Mouse (Mus musculus) embryo, embryonic 11.5 days (tissue): ENCODE results near the gene Urb1.

Experiments used
- DNase-seq: peaks from one replicate; pipeline ENCODE4 v3.0.0-alpha.2; 2012; ENCODE audit warnings: low read depth, low spot score

Urb1 gene

DNA sequence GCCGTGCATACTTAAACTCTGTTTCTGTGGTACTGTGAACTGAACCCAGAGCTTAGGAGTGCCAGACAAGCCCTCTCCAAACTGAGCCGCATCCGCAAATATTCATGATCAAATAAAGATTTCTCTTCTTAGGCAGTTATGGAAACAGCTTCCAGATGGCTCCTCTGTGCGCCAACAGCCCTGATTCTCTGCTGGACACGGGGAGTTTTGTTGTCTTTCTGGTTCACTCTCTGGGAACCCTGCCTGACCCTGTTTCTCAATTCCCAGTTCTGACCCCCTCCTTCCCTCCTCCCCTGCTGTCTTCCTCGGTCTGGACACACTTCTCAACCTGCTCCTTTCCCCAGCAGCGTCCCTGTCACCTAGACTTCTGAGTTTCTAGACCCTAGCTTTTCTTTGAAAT, 12.8 kb upstream of the Urb1 start:
- DNase-seq = no peak

DNA sequence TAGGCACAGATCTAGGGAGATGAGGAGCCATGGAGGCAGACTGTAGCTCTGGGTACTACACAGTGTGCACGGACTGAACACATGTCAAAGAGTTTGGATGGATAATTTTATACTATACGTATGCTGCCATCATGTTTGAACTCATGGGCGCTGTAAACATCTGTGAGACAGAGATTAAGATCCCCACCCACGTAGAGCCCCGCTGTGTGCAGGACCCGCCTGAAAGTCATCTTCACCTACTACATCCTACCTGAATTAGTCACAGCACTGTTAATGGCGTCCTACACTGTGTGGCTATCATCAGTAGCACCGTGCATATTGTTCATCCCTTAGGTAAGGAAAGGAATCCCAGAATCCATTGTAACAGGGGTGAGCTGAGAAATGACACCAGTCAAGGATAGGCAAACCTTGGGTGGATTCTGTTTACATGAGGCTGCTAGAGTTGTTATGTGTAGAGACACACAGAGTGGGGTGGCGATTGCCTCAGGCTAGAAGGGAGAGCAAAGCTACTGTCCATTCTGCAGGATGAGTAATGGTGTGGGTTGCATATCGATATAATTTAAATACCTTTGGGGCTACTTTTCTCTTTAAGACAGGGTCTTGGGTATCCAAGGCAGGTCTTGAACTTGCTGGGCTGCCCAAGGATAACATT, 12.2 kb upstream of the Urb1 start:
- DNase-seq = no peak

DNA sequence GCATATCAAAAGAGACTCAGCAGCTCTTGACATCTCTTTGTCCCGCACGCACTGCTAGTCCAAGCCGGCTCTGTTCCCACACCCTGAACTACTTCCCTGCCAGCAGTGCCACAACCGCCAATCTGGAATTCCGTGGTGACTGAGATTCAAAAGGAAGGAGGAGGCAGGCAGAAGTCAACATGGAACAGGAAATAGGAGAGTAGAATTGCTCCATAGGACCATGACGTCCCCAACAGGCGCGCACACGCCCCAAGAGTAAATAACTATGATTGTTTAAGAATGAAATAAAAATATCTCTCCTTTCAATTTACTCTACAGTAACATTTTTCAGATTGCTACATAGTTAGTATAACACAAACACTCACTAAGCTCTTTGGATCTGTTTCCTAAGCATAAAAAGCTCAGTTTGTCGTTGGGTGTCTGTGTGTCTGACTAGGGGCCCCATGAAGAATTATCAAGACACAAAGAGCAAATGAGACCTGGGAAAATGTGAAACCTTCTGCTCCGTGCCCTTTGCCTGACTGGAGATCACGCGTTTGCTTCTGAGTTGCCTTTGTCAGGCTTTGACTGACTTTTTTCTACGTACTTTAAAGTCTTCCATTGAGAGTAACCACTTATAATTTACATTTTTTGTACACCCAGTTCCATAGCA, 11.0 kb upstream of the Urb1 start:
- no peak for DNase-seq

DNA sequence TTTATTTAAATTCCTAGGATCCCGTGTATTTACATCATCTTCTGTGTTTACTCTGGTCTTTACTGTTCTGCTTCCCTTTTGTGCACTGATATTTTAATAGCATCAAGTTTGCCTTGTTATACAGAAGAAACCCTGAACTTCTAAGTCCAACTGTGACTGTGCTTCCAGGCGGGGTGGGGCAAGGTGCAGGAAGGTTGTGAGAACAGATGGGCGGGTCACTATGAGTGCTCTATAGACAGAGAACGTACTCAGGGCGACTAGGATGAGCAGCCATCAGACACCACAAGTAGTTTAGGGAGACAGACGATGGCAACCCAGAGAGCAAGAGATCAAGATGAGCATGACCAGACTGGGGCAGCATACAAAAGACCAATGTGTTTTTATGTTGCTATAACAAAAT, 10.1 kb upstream of the Urb1 start:
- DNase-seq = no peak

DNA sequence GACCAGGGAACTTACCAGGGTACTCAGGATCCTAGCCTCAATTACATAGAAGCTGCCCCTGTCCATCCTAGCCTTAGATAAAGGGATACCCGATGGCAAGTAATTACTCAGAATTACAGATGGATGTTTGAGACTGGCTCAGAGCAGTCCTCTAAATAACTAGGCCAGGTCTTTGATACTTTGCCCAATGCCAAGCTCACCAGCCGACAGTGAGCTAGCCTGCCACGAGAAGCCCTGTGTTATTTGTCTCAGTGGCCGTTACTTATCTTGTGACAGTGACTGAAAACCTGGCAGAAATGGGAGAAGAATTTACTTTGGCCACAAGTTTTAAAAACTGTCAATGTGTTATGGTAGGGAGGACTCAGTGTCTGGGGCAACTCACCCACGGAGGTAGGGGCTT, 1.9 kb upstream of the Urb1 start:
- DNase-seq = no peak

DNA sequence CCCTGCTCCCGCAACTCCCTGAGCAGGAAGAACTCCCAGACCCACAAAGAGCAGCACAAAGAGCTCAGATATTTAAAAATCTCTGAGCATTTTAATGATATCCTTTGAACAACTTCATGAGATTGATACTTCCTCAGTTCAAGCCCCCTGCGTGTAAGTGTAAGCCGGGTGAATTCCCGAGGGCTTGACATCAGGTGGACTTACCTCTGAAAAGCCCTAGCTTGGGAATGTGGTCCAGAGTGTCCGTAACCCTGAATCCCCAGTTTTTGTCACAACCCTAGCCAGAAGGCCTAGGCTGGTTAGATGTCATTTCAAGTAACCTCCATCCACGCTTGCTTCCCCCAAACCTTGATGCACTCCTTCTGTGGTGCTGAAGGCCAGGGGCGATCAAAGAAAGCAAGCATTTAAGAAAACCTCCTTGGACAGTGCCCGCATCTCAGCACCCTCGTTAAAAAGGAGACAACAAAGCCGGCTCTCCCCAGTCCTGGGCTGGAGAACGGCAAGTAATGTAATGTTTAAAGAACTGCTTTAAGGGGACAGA, 573 bp upstream of the Urb1 start:
- DNase-seq = no peak

DNA sequence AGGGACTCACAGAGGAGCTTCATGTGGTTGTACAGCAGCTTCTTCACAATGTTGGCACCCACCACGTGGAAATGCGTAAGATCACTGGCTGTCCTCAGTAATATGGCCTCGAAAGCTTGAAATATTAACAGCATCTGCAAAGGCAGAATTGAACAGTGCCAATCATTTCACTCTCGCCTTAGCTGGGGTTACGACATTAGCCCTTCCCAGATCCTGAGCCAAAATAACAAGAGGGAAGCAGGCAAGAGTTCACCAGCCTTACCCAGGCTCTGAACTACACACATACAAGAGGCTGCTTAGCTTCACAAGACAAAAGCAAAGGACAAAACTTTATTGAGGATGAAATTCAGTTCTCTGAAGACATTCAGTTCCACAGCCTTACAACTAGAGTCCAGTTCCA, 5.7 kb downstream of the Urb1 start:
- no peak for DNase-seq

DNA sequence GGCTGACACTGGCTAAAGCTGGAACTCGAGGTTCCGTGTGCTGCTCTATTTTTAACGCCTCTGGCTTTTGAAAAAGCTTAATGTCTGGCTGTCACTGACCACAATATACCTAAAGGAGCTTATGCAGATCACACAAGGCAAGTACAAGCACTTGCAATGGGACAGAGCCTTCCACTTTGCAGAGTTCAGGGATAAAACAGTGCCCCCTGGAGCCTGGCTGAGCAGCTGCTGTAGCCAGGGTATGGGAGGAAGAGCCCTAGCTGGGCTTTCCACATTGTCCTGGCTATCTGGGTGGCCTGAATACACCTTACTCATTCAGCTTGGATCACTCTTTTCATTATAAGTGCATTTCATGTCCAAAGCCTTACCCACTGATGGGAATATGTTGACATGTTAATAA, 8.3 kb downstream of the Urb1 start:
- DNase-seq = no peak

DNA sequence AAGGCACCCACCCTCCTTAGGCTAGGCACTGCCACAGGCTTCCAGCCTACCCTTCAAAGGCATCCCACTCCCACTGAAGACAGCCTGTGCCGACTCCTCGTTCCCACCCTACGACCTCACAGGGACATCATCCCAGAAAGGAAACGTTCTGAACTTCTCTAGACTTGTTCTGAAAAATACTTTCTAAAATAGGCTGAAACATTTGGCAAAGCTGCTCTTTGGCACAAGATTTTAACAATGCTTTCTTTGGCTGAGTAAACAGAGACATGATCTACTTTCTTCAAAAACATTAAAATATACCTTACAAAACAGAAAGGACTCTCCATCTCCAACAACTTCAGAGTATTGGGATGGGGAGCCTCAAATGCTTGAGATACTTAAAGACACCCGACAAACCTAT, 9.0 kb downstream of the Urb1 start:
- no peak for DNase-seq

DNA sequence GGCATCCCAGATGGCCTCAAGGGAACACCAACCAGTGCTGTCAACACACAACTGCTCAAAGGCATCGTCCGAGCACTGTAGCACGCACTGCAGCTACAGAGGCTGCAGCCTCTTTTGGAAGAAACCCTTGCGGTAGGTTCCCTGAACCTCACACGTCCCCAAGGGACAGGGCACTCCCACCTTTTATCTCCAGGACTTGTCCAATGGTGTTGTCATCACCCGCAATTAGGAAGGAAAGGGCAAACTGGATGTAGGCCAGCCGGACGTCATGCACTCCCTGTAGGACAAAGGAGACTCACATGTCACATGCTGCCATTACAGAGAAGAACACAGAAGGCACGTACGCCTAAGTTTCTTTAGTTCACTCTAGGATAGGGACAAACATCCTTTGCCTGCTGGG, 10.4 kb downstream of the Urb1 start:
- no peak for DNase-seq

DNA sequence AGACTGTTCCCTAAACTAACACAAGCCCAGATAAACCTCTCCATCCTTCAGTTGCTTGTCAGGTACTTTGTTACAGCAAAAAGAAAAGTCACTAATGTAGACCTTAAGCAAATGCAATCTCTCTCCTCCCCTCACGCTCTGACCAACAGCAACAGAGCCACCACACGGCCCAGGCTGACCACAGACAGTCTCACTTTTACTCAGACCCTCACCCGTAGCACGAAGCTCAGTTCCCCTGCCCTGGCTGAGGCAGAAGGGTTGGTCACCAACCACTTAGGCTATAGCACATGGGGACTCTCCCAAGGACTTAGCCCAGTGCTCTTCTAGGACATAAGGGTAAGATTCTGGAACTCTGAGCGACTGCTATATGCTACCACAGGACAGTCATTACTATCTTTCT, 11.4 kb downstream of the Urb1 start:
- no peak for DNase-seq

DNA sequence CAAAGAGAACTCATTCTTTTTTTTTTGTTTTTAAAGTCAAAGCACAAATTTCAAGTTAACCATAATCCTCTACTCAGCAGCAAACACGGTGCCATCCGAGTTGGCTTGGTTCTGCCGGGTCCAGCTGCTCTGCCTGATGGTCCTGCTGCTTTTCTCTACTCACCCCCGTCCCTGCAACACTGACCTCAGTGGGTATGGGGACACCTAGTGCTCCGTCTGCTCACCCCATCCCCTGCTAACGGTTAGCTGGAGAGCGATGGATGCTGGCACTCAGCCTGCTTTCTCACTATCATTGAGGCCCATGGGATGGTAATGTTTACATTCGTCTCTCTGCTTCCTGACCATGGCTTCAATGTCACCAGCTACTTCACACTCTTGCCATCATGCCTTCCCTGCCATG, 11.8 kb downstream of the Urb1 start:
- DNase-seq = no peak

DNA sequence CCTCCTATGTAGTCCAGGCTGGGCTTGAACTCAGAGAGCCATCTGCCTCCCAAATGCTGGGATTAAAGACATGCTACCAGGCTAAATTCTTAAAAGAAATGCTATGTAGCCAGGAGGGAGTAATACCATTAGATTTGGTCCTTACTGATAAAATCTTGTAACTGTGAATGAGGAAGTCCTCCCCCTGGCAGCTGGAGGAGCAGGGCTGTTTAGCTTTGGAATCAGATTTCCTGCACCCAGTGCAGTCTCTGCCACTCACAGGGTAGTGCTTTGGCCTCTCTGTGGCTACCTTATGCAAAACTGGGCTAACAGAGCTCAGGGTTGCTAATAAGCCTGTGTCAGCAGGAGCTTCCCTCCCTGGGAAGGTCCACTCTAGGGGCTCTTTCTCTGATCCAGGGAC, 15.5 kb downstream of the Urb1 start:
- DNase-seq = no peak

DNA sequence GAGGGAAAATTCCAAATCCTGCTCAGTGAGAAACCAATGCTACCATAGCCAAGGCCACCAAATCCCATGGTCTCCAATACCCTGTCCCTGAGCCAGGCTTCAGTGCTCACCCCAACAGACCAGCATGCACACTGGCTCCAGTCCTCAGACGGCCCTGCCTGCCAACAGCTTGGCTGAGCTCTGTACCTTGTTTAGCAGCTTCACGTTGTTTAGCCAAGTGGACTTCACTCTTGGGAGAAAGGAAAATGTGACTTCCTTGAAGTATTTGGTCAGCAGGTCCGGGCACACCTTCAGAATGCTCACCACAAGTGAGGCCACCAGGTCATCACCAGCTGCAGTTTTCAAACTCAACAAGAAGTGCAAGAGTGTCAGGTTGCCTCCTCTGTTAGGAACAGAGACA, 17.7 kb downstream of the Urb1 start:
- DNase-seq = no peak

DNA sequence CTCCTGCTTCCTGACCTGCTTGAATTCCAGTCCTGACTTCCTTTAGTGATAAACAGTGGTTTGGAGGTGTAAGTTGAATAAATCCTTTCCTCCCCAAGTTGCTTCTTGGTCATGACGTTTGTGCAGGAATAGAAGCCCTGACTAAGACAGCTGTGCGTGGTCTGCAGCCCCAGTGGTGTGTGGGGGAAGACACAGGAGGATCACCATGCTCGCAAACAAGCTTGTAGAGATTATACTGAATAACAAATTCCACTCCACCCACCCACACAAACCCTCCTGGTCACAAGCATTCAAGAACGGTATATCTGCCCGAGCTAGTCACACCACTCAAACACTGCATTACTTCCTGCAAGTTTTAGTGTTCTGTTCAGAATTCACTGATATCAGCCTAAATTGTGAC, 18.1 kb downstream of the Urb1 start:
- no peak for DNase-seq

DNA sequence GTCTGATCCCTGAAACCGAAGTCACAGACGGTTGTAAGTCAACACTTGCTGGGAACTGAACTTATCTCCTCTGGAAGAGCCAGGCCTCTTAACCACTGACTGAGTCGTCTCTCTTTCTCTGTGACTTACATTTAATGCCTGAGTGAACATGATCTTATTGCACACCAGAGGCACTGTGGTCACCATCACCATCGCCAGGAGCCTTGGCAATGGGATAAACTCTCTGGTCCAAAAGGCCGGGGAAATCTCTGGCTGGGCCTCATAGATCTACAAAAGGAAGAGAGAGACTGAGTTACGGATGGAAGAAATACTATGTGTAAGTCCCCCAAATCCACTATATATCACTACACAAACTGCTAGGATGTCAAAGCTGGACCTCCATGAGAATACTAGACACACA, 19.3 kb downstream of the Urb1 start:
- DNase-seq = no peak

DNA sequence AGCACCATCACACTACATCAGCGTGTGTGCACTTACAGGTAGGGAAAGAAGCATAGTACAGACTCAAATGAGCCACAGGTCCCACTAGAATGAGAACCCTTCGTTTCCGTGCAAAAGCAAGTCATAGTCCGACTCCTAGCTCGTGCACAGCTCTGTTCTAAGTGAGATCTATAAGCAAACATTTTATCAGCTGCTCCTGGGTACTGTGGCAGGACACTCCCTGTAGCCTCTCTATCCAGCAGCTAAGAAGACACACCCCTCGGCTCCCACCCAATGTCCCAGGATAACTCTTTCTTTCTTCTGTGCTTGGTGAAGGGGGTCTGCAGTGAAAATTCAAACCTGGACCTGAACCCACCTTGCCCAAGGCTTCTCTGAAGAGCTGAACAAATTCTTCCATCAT, 21.6 kb downstream of the Urb1 start:
- DNase-seq = no peak

DNA sequence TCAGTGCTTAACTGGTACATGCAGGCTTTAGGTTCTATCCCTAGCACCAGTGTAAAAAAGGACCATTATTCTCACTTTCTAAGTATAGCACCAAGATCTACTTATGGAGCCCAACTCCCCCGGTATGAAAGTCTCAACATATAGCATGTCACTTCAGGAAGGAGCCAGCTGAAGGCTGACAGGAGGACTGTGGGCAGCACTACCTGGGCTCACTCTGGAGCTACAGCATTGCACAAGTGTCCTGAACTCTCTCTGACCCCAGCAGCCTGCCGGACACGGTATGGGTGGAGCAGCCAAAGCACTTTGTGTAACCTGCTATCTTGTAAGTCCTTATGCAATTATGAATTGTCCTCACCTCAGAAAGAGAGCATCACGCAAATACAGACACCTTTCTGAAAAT, 25.0 kb downstream of the Urb1 start:
- DNase-seq = no peak

DNA sequence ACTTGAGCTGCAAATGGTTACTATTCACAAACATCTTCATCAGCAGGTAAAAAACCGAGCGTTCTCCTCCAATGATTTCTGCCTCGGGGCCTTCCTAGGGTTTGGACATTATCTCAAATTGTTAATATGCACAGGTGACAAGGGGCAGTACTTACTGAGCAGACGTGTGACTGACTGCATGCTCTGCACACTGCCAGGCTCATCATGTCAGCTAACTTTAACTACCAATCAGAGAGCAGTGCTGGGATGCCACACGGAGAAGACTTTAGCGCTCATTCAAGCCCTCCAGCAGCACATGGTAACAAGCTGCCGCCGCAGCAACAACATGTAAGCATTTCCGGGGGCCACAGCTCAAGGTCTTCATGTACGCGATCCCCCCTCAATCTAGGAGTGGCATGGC, 26.9 kb downstream of the Urb1 start:
- DNase-seq = no peak

DNA sequence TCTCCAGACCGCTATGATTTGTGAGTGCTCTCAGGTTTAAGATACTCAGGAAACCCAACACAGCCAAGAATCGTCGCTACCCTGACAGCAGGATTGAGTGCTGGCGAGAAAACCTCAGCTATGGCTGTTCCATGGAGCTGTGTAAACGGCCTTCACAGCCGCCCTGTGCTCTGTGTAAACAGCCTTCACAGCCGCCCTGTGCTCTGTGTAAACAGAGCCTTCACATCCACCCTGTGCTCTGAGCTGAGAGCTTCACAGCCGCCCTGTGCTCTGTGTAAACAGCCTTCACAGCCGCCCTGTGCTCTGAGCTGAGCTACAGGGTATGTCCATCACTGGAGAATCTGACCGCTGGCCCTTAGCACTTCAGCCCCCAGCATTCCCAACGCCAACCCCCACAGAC, 30.4 kb downstream of the Urb1 start:
- no peak for DNase-seq

DNA sequence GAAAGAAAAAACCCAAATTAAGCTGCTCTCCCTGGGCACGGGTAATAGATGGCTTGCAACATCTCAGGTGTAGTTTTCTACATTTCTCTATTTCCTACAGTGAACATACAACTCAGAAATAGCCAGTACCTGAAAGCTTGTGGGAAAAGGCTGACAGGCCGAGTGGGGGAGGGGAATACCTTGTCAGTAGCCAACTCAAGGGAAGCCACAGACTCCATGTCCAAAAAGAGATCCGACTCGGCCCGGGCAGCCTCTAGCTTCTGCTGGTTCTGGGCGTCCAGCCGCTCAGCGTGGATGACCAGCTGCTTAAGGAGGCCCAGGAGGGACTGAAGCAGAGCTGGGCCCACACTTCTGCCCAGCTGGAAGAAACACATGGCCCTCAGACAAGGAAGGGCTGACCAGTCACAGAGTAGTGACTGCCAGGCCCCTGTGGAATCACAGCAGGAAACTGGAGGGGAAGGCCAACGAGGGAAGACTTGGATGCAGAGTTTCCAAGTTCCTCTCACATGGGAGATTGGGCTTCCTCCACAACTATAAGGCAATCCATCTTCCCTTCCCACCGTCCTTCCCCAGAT, 34.2 kb downstream of the Urb1 start:
- DNase-seq = no peak

DNA sequence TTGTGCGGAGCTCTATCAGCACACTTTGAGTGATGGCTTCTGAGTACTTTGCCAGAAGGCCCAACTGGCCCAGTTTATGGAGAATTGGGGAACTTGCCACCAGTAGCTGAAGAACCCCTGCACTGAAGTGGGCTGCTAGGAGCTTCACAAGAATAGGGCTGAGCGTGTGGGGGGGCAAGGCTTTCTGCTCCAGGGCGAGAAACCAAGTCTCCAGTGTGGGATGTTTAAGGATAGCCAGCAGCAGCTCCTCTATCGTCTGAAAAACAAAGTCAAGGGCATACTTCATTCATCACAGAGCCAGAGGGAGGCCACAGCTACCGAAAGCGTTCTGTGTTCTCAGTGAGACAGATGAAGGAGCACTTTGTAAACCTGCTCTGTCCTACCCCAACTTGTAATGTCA, 35.6 kb downstream of the Urb1 start:
- no peak for DNase-seq

DNA sequence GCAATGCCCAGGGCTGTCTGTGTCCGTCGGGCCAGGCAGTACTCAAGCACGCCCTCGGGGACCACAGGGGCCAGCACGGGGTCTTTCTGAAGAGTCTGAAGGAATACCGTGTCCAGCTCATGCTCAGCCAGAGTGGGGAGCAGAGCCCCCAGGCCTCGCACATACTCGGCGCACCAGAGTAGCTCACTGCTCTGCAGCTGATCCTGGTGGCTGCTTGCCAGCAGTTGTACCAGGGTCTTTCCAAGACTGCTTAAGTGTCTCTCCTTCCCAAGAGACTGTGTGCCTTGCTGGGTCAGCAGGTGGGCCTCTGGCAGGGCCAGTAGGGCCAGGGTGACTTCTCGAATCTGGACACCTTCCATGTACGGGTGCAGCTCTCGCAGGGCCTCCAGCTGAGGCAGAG, 36.0 kb downstream of the Urb1 start:
- no peak for DNase-seq
